Mouse (Mus musculus): ENCODE measurements around the gene Rnf149. TPM values are rescaled to one million over a fixed set of nuclear protein-coding genes. Genes with fewer than 3 reads are reported as not detected.
A peak's percentile ranks its signal among the peaks of the same experiment; 100 is the strongest.

Rnf149 gene
- polyA plus RNA-seq, 1 experiment from 2014 or later: 31.1 TPM

GRCm38 (mm10) chr1:39573890-39574289 is 3.3 kb downstream of the Rnf149 start:
- peaks cover 3% of the 10 kb centered on the region; the same call in 1 of the 2 replicates for H3K36me3 ChIP-seq
- WGBS: 90% methylated on average over 7 of the region's 7 CpGs
- H3K9ac ChIP-seq: no peak overlapping the region
- ATAC-seq (ENCODE audit: low read depth): no peak
- no peaks in the 10 kb centered on the region for H3K27me3 ChIP-seq
- H3K4me2 ChIP-seq: no peak overlapping the region
- no peaks in the 10 kb centered on the region for H3K9me3 ChIP-seq
- no peak overlapping the region for H3K4me3 ChIP-seq
- peaks cover 30% of the 10 kb centered on the region for H3K4me1 ChIP-seq (replicated peaks)
- H3K27ac ChIP-seq (replicated peaks): no peak overlapping the region

GRCm38 (mm10) chr1:39571653-39572052 is 5.6 kb downstream of the Rnf149 start:
- ATAC-seq (ENCODE audit: low read depth): no peak
- H3K36me3 ChIP-seq: peaks cover 3% of the 10 kb centered on the region; the same call in 1 of the 2 replicates
- H3K4me3 ChIP-seq: no peak overlapping the region
- peaks cover 25% of the 10 kb centered on the region for H3K4me1 ChIP-seq (replicated peaks)
- H3K9me3 ChIP-seq: no peaks in the 10 kb centered on the region
- no peak overlapping the region for H3K9ac ChIP-seq
- WGBS: 72% methylated on average over 6 of the region's 6 CpGs
- no peak overlapping the region for H3K4me2 ChIP-seq
- no peaks in the 10 kb centered on the region for H3K27me3 ChIP-seq
- H3K27ac ChIP-seq (replicated peaks): no peak overlapping the region

- Histone ChIP-seq H3K27me3 (no peaks in the 10 kb centered on the region), H3K9me3 (no peaks in the 10 kb centered on the region), H3K4me3 (no peak overlapping the region), H3K4me2 (no peak overlapping the region), H3K27ac (replicated peaks) (no peak overlapping the region), H3K9ac (no peak overlapping the region), H3K36me3 (peaks cover 11% of the 10 kb centered on the region; the same call in 1 of the 2 replicates), H3K4me1 (replicated peaks) (peaks cover 13% of the 10 kb centered on the region)
- ATAC-seq (ENCODE audit: low read depth): no peak
Measured at GRCm38 (mm10) chr1:39568079-39568478, 9.1 kb downstream of the Rnf149 start.

- ATAC-seq (ENCODE audit: low read depth): no peak
- Histone ChIP-seq H3K27me3 (no peaks in the 10 kb centered on the region), H3K4me3 (no peak overlapping the region), H3K4me2 (no peak overlapping the region), H3K36me3 (peaks cover 22% of the 10 kb centered on the region), H3K9ac (no peak overlapping the region), H3K9me3 (no peaks in the 10 kb centered on the region), H3K27ac (replicated peaks) (no peak overlapping the region), H3K4me1 (replicated peaks) (peaks cover 6% of the 10 kb centered on the region)
- 23% methylated on average over 3 of the region's 3 CpGs for WGBS
Measured at GRCm38 (mm10) chr1:39564603-39565002, 12.6 kb downstream of the Rnf149 start.

- Histone ChIP-seq H3K4me3 (no peak overlapping the region), H3K9ac (no peak overlapping the region), H3K9me3 (no peaks in the 10 kb centered on the region), H3K27ac (replicated peaks) (no peak overlapping the region), H3K4me1 (replicated peaks) (peaks cover 6% of the 10 kb centered on the region), H3K36me3 (peaks cover 26% of the 10 kb centered on the region), H3K4me2 (no peak overlapping the region), H3K27me3 (no peaks in the 10 kb centered on the region)
- no peak for ATAC-seq (ENCODE audit: low read depth)
- WGBS: 86% methylated on average over 7 of the region's 7 CpGs
Measured at GRCm38 (mm10) chr1:39563161-39563560, 14.0 kb downstream of the Rnf149 start.

GRCm38 (mm10) chr1:39561920-39562319 is 15.3 kb downstream of the Rnf149 start:
- Histone ChIP-seq H3K27ac (replicated peaks) (no peak overlapping the region), H3K27me3 (no peaks in the 10 kb centered on the region), H3K9ac (no peak overlapping the region), H3K4me2 (no peak overlapping the region), H3K9me3 (no peaks in the 10 kb centered on the region), H3K36me3 (peaks cover 30% of the 10 kb centered on the region), H3K4me1 (replicated peaks) (peaks cover 6% of the 10 kb centered on the region), H3K4me3 (no peak overlapping the region)
- WGBS: 70% methylated on average over 1 of the region's 1 CpGs
- ATAC-seq (ENCODE audit: low read depth): no peak; the same call in 1 of the 2 replicates

GRCm38 (mm10) chr1:39559009-39559408 is 18.2 kb downstream of the Rnf149 start:
- Histone ChIP-seq H3K9me3 (no peaks in the 10 kb centered on the region), H3K27ac (replicated peaks) (no peak overlapping the region), H3K36me3 (peaks cover 37% of the 10 kb centered on the region), H3K9ac (no peak overlapping the region), H3K4me1 (replicated peaks) (peaks cover 23% of the 10 kb centered on the region), H3K27me3 (no peaks in the 10 kb centered on the region), H3K4me2 (no peak overlapping the region), H3K4me3 (no peak overlapping the region)
- no peak for ATAC-seq (ENCODE audit: low read depth)
- WGBS: 95% methylated on average over 2 of the region's 2 CpGs

- Histone ChIP-seq H3K4me3 (no peak overlapping the region), H3K4me2 (peak overlapping the region; percentile 20), H3K27me3 (no peaks in the 10 kb centered on the region), H3K4me1 (replicated peaks) (peaks cover 23% of the 10 kb centered on the region), H3K9me3 (no peaks in the 10 kb centered on the region), H3K36me3 (peaks cover 46% of the 10 kb centered on the region), H3K9ac (peak overlapping the region; percentile 19; the same call in 1 of the 2 replicates), H3K27ac (replicated peaks) (peak overlapping the region; percentile 57)
- 11% methylated on average over 9 of the region's 9 CpGs for WGBS
- ATAC-seq (ENCODE audit: low read depth): peak; percentile 75
Measured at GRCm38 (mm10) chr1:39555556-39556415, 21.4 kb downstream of the Rnf149 start.

- WGBS: 89% methylated on average over 2 of the region's 2 CpGs
- Histone ChIP-seq H3K27ac (replicated peaks) (no peak overlapping the region), H3K4me3 (no peak overlapping the region), H3K9me3 (no peaks in the 10 kb centered on the region), H3K4me1 (replicated peaks) (peaks cover 8% of the 10 kb centered on the region; the same call in 1 of the 2 replicates), H3K36me3 (peaks cover 68% of the 10 kb centered on the region), H3K9ac (no peak overlapping the region), H3K4me2 (no peak overlapping the region), H3K27me3 (no peaks in the 10 kb centered on the region)
- ATAC-seq (ENCODE audit: low read depth): no peak
Measured at GRCm38 (mm10) chr1:39549831-39550230, 27.4 kb downstream of the Rnf149 start.

GRCm38 (mm10) chr1:39547238-39547637 is 30.0 kb downstream of the Rnf149 start:
- Histone ChIP-seq H3K4me1 (replicated peaks) (0 out of 2 replicates have a peak, but pooled peaks cover 3% of the 10 kb centered on the region), H3K4me3 (no peak overlapping the region), H3K27me3 (no peaks in the 10 kb centered on the region), H3K27ac (replicated peaks) (no peak overlapping the region), H3K4me2 (no peak overlapping the region), H3K9ac (no peak overlapping the region), H3K9me3 (no peaks in the 10 kb centered on the region), H3K36me3 (peaks cover 72% of the 10 kb centered on the region)
- 61% methylated on average over 2 of the region's 2 CpGs for WGBS
- no peak for ATAC-seq (ENCODE audit: low read depth)

- Histone ChIP-seq H3K4me1 (replicated peaks) (0 out of 2 replicates have a peak, but pooled peaks cover 3% of the 10 kb centered on the region), H3K9ac (no peak overlapping the region), H3K27me3 (no peaks in the 10 kb centered on the region), H3K9me3 (no peaks in the 10 kb centered on the region), H3K27ac (replicated peaks) (no peak overlapping the region), H3K36me3 (peaks cover 72% of the 10 kb centered on the region), H3K4me2 (no peak overlapping the region), H3K4me3 (no peak overlapping the region)
- 86% methylated on average over 6 of the region's 6 CpGs for WGBS
- ATAC-seq (ENCODE audit: low read depth): no peak
Measured at GRCm38 (mm10) chr1:39546160-39546866, 30.9 kb downstream of the Rnf149 start.

- H3K9me3 ChIP-seq: peaks cover 1% of the 10 kb centered on the region; the same call in 1 of the 2 replicates
- H3K27me3 ChIP-seq: no peaks in the 10 kb centered on the region
- H3K27ac ChIP-seq (replicated peaks): no peak overlapping the region
- peaks cover 74% of the 10 kb centered on the region for H3K36me3 ChIP-seq
- no peak for ATAC-seq (ENCODE audit: low read depth)
- no peak overlapping the region for H3K4me2 ChIP-seq
- WGBS: 91% methylated on average over 7 of the region's 7 CpGs
- H3K4me3 ChIP-seq: no peak overlapping the region
- 0 out of 2 replicates have a peak, but pooled peaks cover 3% of the 10 kb centered on the region for H3K4me1 ChIP-seq (replicated peaks)
- no peak overlapping the region for H3K9ac ChIP-seq
Measured at GRCm38 (mm10) chr1:39545589-39545988, 31.6 kb downstream of the Rnf149 start.

Measured in neural tube, embryonic 13.5 days (tissue).